Mouse (Mus musculus): ENCODE measurements around the gene Aimp2.
A peak's percentile ranks its signal among the peaks of the same experiment; 100 is the strongest.

Aimp2 gene

DNA sequence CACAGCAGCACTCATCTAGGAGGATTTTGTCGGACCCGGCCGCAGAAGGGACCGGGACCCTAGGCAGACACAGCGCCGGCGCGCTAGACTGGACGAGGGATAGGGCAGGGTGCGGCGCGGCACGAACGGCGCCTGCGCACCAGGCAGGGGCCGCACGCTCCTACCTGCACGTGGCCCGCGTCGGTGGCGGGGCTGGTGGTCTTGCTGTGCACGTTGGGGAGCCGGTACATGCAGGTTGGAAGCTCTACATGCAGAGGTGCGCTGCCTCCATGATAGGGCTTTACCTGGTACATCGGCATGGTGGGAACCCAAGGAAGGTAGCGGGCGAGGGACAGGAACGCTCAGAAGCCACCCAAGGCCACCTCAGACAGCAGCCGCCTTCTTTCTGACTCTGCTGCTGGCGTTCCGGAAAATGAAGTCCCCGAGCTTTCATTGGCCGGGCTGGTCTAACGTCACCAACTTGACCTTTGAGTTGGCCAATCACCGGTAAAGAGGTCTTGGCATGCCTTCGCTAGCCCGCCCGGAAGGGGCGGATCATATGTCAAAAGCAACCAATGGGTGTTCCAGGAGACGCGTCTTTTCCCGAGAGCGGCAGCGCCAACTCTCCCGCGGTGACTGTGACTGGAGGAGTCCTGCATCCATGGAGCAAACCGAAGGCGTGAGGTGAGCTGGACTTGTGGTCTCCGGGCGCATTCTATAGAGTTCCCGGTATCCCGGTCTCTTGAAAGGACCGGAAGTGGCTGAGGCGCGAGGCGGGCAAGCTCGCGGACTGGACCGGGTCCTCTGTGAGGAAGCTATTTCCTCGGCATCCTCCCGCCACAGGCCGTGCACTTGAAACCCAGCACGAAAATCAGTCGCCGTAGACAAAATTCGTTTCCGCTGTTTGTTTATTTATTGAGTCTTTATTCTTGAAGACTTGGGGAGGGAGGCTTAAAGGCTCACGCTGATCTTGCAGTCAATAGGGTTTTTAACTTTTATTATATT is at the start of gene Aimp2, which contains the start of gene Pms2:
TSS of gene Aimp2 (minus strand) at position 431 of the 984 bp plus-strand sequence.
TSS of gene Pms2 (plus strand) at position 548 of the 984 bp plus-strand sequence.
- DNase-seq, result peak; percentile 97

DNA sequence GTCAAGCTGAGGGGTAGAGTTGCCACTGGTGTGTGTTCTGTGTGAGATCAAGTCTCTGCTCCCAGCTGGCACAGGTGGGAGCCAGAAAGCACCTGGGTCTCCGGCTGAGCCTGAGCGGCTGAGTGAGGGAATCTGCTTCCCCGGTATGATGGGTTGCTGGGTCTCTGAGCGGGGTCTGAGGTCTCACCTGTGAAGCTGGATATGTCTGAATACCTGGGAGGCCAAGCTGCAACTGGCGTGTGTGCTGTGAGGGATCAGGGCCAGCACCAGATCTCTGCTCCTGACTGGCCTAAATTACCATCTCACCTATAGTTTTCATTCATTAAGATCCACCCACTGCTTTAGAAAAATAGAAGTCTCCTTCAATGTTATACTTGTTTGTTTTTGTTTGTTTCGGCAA is 47.5 kb upstream of the Aimp2 start:
- DNase-seq, result no peak

DNA sequence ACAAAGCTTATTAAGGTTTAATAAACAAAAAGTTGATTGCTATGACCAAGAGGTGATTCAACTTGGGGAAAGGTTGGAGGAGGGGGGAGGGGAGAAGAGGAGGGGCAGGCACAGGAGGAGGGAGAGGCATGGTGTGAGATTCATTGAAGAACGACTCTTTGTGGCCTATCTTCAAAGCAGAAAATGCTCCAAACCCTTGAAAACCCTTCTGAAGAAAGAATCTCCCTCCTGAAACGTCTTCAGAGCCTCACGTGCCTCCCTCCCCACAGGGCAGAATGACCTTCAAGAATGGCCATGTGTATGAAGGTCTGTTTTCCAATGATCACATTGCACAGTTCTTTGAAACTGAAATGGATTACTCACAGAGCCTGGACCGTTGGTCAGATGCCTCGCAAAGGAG is 40.4 kb upstream of the Aimp2 start:
- DNase-seq, result no peak

DNA sequence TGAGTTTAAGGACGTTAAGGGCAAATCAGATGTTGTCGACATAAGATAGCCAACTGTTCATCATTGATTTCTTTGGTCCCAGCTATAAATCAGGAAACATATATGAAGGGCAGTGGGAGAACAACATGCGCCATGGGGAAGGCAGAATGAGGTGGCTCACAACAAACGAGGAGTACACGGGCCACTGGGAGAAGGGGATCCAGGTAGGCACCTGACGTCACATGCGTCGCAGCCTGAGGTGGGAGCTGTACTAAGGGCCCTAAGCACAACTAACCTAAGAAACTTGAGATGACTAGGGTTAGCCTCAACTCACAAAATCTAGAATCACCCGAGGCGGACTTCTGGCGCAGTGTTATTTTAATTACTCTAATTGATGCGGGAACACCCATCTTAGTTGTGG is 38.7 kb upstream of the Aimp2 start:
- no peak for DNase-seq

DNA sequence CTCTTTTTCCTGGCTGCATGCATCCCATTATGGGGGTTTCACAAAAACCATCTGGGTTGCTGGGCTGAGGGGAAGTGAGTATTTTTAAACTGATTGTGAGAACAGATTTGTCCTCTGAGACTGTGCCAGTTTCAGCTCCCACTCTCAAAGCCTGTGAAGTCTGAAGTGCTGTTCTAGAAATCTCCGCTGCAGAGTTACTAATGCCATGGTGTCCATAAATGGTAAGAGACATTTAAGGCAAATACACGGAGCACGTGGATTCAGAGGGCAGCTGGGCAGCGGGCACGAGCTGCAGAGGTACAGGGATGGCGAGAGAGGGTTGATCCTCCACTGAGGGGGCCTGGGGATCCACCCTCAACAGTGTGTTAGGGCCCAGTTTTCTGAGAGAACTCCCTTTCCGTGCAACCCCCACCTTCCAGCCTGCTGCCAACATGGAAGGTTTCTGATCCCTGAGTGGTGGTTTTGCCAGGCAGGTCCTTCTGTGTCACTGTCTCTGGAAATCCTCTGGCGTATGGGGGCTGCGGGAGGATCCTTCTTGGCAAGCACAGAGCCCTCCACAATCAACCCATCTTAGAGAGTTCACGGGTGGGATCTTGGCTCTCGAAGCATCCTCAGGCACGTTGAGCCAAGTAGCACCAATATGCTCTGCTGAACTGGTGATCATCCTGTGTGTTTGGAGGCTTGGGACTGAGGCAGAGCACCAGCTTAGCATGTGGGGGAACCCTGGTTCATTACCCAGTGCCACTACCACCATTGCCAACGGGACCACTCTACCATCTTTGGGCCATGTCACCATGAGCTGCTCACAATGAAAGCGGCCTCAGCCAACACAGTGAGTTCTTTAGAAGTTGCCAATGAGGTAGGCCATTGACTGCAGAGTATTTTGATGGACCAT is 33.8 kb upstream of the Aimp2 start:
- DNase-seq, result no peak

DNA sequence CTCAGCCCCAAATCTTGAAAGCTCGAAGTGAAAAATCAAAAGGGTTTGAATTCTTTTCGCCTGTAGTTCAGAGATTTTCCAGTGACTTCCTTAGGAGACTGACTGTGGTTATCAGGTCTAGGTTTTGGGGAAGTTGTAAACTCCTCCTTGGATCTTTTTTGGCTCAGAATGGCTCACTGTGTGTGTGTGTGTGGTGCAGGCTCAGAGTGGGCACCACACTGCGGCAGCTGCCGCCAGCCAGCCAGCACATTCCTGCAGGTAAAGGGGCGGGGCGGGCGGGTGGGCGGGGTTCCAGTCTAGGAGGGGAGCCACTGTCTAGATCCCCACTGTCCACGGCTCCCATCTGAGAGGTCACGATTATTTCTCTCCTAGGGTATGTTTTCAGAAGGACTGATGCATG is 31.9 kb upstream of the Aimp2 start:
- DNase-seq, result no peak

DNA sequence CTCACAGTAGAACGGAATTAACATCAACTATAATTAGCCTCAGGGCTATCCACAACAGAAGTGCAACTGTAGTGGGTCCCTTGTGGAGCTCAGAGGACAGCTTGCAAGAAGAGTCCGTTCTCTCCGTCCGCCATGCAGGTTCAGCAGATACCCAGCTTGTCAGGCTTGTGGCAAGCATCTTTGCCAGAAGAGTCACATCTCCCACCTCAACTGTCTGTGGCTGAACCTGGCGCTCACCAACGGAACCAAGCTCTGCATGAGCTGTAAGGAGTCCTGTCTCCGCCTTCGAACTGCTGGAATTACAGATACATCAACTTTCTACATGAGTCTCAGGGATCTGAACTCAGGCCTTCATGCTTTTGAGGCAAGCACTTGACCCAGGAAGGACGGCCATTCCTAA is 26.5 kb upstream of the Aimp2 start:
- DNase-seq, result no peak

DNA sequence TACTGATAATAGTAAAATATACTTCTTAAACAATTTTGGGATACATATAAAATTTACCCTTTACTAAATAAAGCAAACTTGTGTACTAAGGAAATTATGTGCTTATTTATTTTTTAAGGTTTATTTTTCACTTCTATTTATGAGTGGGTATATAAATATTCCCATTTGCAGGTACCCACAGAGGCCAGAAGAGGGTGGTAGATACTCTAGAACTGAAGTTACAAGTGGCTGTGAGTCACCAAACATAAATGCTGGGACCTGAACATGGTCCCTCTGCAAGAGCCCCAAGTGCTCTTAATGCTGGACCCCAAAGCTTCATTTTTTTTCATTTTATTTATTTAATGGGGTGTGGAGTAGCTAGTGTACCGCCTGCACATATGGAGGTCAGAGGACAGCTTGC is 24.2 kb upstream of the Aimp2 start:
- DNase-seq, result no peak

DNA sequence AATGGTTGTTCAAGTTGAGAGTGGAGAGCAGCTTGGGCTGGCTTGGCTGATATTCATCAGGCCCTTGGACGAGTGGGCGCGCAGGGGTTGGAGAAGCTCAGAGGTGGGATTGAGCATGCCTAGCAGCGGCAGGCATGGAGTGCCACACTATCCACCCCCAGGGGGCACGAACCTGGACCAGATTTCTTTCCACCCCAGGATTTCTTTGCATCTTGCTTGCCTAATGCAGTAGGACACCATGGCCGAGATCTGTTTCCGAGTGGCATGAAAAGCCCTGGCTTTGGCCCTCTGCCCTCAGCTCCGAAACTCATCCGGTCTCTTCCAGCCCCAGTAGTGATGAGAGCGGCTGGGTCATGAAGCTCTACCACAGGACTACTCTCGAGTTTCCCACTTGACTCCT is 23.8 kb upstream of the Aimp2 start:
- DNase-seq, result no peak

DNA sequence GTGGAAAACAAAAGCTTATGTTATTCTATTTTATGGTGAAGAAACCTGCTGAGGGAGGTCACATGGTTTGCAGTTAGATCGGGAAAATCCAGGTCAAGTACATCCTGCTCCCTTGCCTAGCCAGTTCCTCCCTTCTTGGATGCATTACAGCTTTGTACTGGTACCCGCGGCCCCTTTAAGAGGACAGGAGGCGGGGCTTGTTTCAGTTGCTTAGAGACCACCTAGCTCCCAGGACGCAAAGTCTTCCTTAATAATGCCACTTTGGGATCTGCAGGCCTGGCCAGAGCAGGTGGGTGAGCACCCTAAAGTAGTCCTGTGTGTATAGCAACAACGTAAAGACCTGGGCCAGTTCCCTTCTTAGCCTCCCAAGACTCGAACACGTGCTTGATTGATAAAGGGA is 23.2 kb upstream of the Aimp2 start, which contains the start of gene Rsph10b:
TSS of gene Rsph10b (plus strand) at position 205 of the 400 bp plus-strand sequence.
- no peak for DNase-seq

DNA sequence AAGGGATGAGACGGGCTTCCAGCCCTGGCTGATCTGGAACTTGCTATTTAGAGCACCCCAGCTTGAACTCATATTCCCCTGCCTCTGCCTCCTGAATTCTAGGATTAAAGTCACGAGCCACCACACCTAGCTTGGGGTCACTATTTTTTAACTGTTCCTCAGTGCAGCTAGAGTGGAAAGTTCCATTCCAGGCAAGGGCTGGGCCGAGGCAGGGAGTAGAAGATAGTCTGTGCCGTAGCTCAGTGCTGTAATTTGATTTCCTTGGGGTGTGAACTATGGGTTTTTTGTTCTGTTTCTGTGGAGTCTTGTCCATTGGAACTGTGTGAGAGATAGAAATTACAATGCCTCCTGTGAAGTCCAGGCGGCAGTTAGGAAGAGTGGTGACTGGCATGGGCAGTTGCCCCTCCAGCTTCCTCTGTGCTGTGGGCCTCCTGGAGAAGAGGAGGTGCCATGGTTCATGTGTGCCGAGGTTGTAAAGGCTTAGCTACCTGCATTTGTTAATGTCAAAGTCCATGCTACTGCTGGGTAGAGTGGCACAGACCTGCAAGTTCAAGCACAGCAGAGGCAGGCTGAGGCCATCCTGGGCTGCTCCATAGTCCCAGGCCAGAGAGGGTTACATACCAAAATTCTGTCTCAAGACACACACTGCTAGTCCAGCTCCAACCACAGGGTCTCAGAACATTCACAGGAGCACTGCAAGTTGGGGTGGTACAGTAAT is 22.4 kb upstream of the Aimp2 start:
- DNase-seq, result no peak

DNA sequence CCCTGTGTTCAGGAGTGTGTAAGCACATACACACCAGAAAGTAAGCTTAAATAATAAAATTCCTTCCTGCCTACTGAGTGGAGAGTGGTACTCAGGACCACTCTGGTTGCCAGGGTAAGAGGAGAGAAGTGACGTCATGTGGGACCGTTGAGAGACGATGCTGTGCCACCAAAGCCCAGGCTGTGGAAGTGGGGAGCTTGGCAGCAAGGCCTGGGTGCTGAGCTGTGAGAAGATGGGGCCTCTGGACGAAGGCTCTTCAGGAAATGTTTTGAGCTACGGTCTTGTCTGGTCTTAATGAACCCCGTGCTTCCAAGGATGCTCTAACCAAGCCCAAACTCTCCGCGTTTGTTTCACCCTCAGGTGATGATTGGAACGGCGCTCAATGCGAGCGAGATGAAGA is 21.0 kb upstream of the Aimp2 start:
- DNase-seq, result no peak

DNA sequence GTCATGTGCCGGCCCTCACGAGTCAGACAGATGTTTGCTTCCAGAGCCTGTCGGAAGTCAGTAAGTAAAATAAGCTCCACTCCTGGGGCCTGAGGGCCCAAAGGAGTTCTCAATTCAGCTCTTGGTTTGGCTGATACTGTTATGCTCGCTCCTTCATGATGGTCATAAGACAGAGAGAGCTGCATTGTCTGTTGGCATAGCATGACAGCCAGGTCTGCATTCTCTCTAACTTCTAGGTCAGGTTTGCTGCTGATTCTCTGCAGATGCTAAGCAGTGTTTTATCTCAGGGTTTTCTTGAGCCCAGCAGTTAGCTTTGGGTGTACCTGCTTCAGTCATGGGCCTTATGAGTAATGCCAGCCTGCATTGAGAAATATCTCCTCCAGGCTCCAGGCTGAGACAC is 19.6 kb upstream of the Aimp2 start:
- DNase-seq, result no peak

DNA sequence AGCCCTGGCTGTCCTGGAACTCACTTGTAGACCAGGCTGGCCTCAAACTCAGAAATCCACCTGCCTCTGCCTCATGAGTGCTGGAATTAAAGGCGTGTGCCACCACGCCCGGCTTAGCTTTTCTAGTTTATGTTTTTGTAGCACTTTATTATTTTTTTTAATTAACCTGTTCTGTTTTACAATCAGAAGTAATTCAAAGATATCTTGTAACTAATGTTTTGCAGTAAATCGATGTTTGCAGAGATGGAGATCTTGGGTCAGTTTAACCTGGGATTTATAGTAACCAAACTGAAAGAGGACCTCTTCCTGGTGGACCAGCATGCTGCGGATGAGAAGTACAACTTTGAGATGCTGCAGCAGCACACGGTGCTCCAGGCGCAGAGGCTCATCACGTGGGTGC is 18.2 kb upstream of the Aimp2 start, which contains the start of gene Gm42421:
TSS of gene Gm42421 (plus strand) at position 301 of the 400 bp plus-strand sequence.
- no peak for DNase-seq

DNA sequence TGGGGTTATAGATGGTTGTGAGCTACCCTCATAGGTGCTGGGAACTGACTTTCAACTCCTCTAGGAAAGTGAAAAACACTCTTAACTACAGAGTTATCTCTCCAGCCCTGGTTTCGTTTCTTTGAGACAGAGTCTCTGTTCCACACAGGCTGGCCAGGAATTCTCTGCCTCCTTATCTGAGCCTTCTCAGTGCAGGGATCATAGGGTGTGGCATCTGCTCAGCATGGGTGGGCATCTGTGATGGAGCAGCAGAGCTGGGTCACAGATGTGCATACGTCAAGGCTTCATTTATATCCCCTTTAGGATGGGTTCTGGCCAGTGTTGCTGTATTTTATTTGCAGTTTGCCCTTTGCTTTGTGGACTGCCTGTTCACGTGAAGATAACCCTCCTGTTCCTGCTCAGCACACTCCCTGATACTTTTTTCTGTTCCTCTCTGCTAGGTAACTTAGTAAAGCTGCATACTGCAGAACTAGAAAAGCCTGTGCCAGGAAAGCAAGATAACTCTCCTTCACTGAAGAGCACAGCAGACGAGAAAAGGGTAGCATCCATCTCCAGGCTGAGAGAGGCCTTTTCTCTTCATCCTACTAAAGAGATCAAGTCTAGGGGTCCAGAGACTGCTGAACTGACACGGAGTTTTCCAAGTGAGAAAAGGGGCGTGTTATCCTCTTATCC is 15.3 kb upstream of the Aimp2 start:
- no peak for DNase-seq

DNA sequence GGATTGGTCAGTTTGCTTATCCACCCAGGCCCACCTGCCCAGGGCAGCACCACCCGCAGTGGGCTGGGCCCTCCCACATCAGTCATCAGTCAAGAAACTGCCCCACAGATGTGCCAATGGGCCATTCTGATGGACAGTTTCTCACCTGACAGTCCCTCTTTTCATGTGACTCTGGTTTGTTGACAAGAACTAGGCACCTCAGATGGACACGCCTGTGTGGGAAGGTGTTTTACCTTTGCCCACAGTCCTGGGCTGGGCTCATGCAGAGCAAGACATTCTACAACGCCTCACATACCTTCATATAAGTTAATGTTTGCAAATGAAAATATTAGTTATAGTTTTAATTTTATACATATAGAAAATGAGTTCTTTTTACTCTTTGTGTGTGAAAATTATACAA is 8.5 kb upstream of the Aimp2 start:
- no peak for DNase-seq

DNA sequence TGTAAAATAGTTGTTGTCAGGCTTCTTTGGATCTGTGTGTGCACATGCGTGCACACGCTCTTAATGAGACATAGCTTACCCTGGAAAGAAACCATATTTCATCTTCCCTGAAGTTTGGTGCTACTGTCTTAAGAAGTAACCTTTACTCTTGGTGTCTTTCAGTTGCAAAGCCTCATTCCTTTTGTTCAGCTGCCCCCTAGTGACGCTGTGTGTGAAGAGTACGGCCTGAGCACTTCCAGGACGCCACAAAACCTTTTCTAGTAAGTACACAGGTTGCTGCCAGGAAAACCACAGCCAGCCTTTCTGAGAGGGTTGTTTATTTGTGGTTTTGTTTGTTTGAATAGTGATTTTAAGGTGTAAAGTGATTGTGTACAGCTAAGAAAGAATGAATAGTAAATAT is 7.8 kb upstream of the Aimp2 start:
- DNase-seq, result peak; percentile 72

DNA sequence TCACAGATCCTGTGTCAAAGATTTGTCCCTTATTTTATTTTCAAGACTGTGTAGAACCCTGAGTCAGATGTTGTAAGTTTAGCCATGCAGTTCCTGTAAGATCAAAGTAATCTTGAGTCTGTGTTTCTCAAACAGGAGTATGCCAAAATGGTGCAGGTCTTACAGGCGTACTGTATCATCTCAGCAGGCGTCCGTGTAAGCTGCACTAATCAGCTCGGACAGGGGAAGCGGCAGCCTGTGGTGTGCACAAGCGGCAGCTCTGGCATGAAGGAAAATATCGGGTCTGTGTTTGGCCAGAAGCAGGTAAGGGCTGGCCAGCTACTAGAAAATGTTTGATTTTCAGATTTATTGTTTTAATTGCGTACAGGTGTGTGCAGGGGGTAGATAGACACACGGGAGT is 6.6 kb upstream of the Aimp2 start:
- DNase-seq, result no peak

DNA sequence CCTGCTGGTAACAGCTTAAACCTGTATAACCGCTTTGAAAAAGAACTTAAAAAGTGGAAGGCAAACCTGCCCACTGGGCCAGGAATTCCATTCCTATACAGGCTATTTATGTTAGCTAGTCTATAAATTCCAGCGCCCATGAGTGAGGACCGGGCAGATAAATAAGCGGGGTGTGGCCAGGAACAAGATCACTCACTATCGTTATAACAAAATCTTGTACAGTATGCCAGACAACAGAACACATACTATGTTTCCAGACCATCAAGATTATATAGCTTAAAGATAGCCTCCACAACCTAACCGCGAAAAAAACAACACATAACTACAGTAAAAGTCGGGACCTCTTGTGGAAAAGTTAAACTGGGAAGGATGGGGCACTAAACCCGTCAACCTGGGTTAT is 721 bp downstream of the Aimp2 start:
- no peak for DNase-seq

DNA sequence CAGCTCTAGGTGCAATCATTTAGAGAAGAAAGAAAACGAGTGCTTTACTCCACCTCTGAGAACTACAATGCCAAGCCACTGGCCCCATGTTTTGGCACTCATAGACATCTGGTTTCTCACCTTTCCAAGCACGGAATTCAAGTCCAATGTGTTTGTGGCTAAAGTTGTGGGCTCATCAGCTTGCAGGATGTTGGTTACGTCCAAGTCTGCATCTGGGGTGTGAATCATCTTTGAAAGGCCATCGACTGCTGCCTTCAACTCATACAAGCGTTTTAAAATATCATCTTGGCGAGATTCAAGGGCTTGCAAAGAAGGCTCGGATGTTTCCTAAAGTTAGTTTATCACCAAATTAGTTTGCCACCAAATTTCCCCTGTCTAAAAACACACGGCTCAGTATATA is 3.2 kb downstream of the Aimp2 start:
- DNase-seq, result no peak

DNA sequence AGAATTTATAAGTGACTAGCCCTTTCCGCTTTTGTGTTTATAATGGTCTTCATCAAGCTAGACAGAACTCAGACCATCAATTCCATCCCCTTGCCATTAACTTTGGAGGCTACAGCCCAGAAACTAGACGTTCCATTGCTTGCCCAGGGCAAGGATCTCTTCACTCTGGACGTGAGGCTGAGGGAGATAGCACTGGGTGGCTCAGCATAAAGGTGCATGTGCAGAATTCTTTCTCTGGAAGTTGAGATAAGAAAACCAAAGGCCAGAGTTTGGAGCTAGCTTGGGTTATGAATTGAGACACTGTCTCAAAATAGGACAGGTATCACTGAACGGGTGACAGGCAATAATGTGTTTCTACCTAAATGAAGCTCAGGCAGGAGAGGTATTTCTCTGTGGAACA is 5.8 kb downstream of the Aimp2 start:
- no peak for DNase-seq

DNA sequence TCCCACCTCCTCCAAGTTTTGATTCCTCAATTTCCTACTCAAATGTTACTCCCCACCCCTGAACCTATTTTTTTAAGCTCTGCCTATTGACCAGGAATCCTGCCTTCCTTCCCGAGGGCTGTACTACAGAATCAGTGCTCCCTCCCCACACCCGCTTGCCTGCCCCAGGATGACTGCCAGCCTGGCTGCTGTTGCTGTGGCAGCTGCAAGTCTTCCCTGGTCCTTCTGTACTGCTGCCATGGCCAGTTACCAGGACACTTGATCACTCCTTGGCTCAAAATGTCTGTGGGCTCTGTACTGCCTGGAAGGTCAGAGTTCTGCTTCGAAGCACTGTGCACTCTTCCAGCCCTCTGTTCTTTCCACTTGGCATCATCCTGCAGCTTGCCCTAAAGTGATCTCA is 7.5 kb downstream of the Aimp2 start:
- DNase-seq, result no peak
